Mouse (Mus musculus) liver, adult 2 months (tissue): Measurements from ENCODE around the gene Gm45713.

Experiments used
- CTCF ChIP-seq: fragments of 200-500 bp; IDR thresholded peaks from 2 replicates; pipeline ENCODE4 v1.5.1; 2011; ENCODE audit warnings: low read depth, low read length, control low read depth
- POLR2A ChIP-seq: fragments of 200-500 bp; IDR thresholded peaks from 2 replicates; pipeline ENCODE4 v1.6.1; 2011; ENCODE audit warnings: low read length, control low read depth; ENCODE audit not compliant: insufficient read depth; ENCODE audit errors: extremely low read depth

GRCm38 (mm10) chr7:45153586-45153985 lies 17.6 kb upstream of the Gm45713 start:
- TF ChIP-seq POLR2A (no peak), CTCF (no peak)
